16 mouse cellular contexts compared by ENCODE assay signal in genomic region chr9:62860866-62861265, GRCm38 (mm10).
"Had no signal": no experiment of that assay in that cellular context is flagged by ENCODE, and none has a peak within 500 bp of the region (broad histone marks: within the 10 kb centered on the region; RNA-seq: fewer than 3 reads in every experiment).

No protein-coding gene starts in this region.

- H3K4me2 ChIP-seq: liver, embryonic 13.5 days; midbrain, embryonic 11.5 days; neural tube, embryonic 12.5 days; neural tube, embryonic 15.5 days had no signal

- H3K36me3 ChIP-seq: liver, embryonic 13.5 days; neural tube, embryonic 12.5 days; neural tube, embryonic 15.5 days had no signal

- H3K27me3 ChIP-seq: liver, embryonic 13.5 days; neural tube, embryonic 12.5 days; neural tube, embryonic 15.5 days had no signal

- H3K4me3 ChIP-seq: layer of hippocampus, adult 2 months; liver, embryonic 13.5 days; neural tube, embryonic 12.5 days; neural tube, embryonic 15.5 days had no signal

- H3K9ac ChIP-seq: liver, embryonic 13.5 days; neural tube, embryonic 12.5 days; neural tube, embryonic 15.5 days had no signal

- H3K27ac ChIP-seq: kidney, postnatal 0 days; layer of hippocampus, adult 2 months; liver, embryonic 13.5 days; neural tube, embryonic 12.5 days; neural tube, embryonic 15.5 days; stomach, postnatal 0 days had no signal

- H3K9me3 ChIP-seq: liver, embryonic 13.5 days; neural tube, embryonic 12.5 days; neural tube, embryonic 15.5 days had no signal

- DNase-seq: kidney, postnatal 25 days; layer of hippocampus, postnatal 36 days; liver, embryonic 13.5 days; lung, adult 2 months; lung, postnatal 14 days; lung, postnatal 4 days; midbrain, embryonic 14.5 days; thymus, adult 2 months; thymus, postnatal 14 days; thymus, postnatal 4 days had no signal
